Mouse (Mus musculus) thymus, adult 2 months (tissue): Measurements from ENCODE around the gene Lsmem1. TPM values are rescaled to one million over a fixed set of nuclear protein-coding genes. Genes with fewer than 3 reads are reported as not detected.

Experiments
- DNase-seq: peaks from one replicate; pipeline ENCODE4 v3.0.0; 2021
- H3K27ac ChIP-seq: fragments of 200-500 bp; 2 replicates; pipeline ENCODE4 v1.5.1; 2012; ENCODE audit warnings: low read length, control low read depth; ENCODE audit not compliant: control insufficient read depth, insufficient read depth
- H3K27me3 ChIP-seq: fragments of 200-500 bp; 2 replicates; pipeline ENCODE4 v1.6.1; 2012; ENCODE audit warnings: mild to moderate bottlenecking, low read length, moderate library complexity, mixed read lengths; ENCODE audit not compliant: control insufficient read depth, insufficient read depth
- H3K36me3 ChIP-seq: fragments of 200-500 bp; 2 replicates; pipeline ENCODE4 v1.6.1; 2012; ENCODE audit warnings: mild to moderate bottlenecking, low read length, moderate library complexity; ENCODE audit not compliant: control insufficient read depth, insufficient read depth
- H3K4me1 ChIP-seq: fragments of 200-500 bp; replicated peaks from 2 replicates; pipeline ENCODE4 v1.6.1; 2012; ENCODE audit warnings: low read length; ENCODE audit not compliant: control insufficient read depth, insufficient read depth
- H3K4me3 ChIP-seq: fragments of 200-500 bp; 2 replicates; pipeline ENCODE4 v1.5.1; 2012; ENCODE audit warnings: mild to moderate bottlenecking, low read length, control low read depth, moderate library complexity; ENCODE audit not compliant: control insufficient read depth, insufficient read depth
- CTCF ChIP-seq: fragments of 200-500 bp; IDR thresholded peaks from 2 replicates; pipeline ENCODE4 v1.5.1; 2012; ENCODE audit warnings: mild to moderate bottlenecking, control low read depth, low read length, moderate library complexity, borderline replicate concordance; ENCODE audit not compliant: control insufficient read depth, poor library complexity, insufficient read depth; ENCODE audit errors: extremely low read depth
- POLR2A ChIP-seq: fragments of 200-500 bp; IDR thresholded peaks from 2 replicates; pipeline ENCODE4 v1.6.1; 2012; ENCODE audit warnings: mild to moderate bottlenecking, low read length, control low read depth, moderate library complexity; ENCODE audit not compliant: control insufficient read depth, poor library complexity, insufficient read depth; ENCODE audit errors: extremely low read depth
- WGBS: fragments of 180-500 bp; shearing (Covaris S2); methylation state at CpG from one replicate; pipeline ENCODE4 v1.1.7; 2018; 5-methylcytosine and 5-hydroxymethylcytosine counted together
- polyA plus RNA-seq: library from polyadenylated mRNA; depleted of rRNA; stranded (reverse); fragments of >200 nt; gene quantifications from 2 replicates; pipeline ENCODE4 v1.2.3, GENCODE M21; 2012; rRNA removed

The Lsmem1 gene
- polyA plus RNA-seq, 1 experiment = 2.0 TPM

DNA sequence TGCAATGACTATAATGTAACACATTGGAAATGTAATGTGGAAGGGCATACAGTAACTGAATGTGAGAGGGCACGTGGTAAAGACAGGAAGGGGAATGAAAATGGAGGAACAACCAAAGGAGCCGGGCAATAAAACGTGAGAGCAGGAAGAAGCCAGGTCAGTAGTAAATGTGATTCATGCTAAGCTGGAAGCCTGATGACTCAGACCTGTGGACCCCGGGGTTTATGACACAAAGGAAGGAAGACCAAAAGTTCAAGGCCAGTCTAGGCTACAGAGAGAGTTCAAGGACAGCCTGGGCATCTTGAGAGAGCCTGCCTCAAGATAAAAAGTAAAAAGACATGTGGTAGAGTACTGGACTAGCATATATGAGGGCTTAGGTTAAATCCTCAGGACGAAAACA lies 52.8 kb downstream of the Lsmem1 start:
- no peaks in the 10 kb centered on the region for H3K27me3 ChIP-seq
- no peaks in the 10 kb centered on the region for H3K4me1 ChIP-seq
- no peak for TF ChIP-seq POLR2A
- no peak for TF ChIP-seq CTCF
- no peak overlapping the region for H3K27ac ChIP-seq
- no peak for DNase-seq
- 69% methylated on average over 5 of the region's 5 CpGs for WGBS
- H3K4me3 ChIP-seq = no peak overlapping the region
- no peaks in the 10 kb centered on the region for H3K36me3 ChIP-seq

DNA sequence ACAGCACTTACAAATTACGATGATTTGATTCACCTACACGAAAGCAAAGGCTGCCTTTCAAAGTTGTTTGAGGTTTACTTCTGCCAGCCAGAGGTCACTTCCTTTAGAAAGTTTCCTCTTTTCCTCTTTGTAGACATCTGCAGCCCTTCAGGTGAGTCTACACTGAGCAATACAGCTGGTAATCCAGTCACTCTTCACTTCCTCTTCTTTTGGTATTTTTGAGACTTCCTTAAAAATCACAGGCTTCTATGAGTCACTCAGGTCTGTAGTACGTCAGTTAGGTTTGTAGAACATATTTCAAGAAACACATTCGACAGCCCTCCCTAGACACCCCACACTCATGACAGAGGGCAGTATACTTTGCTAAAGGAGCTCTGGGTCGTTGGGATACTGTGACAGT lies 58.6 kb downstream of the Lsmem1 start:
- H3K27ac ChIP-seq = no peak overlapping the region
- no peaks in the 10 kb centered on the region for H3K27me3 ChIP-seq
- peaks cover 2% of the 10 kb centered on the region for H3K4me1 ChIP-seq
- TF ChIP-seq POLR2A (no peak), CTCF (no peak)
- WGBS = 17% methylated on average over 5 of the region's 5 CpGs
- no peak for DNase-seq
- H3K4me3 ChIP-seq = no peak overlapping the region
- H3K36me3 ChIP-seq = no peaks in the 10 kb centered on the region

GRCm38 (mm10) chr12:40139484-40140245 lies 59.6 kb downstream of the Lsmem1 start:
- DNase-seq = no peak
- no peak overlapping the region for H3K4me3 ChIP-seq
- TF ChIP-seq CTCF (no peak), POLR2A (no peak)
- no peak overlapping the region for H3K27ac ChIP-seq
- 96% methylated on average over 8 of the region's 8 CpGs for WGBS
- no peaks in the 10 kb centered on the region for H3K36me3 ChIP-seq
- H3K4me1 ChIP-seq = peaks cover 2% of the 10 kb centered on the region
- H3K27me3 ChIP-seq = no peaks in the 10 kb centered on the region

GRCm38 (mm10) chr12:40134529-40134928 lies 64.8 kb downstream of the Lsmem1 start:
- peaks cover 4% of the 10 kb centered on the region; the same call in 1 of the 2 replicates for H3K27me3 ChIP-seq
- peak overlapping the region; percentile 7; the same call in 1 of the 2 replicates for H3K4me3 ChIP-seq
- H3K4me1 ChIP-seq = peaks cover 10% of the 10 kb centered on the region
- 36% methylated on average over 11 of the region's 11 CpGs for WGBS
- no peak for DNase-seq
- TF ChIP-seq POLR2A (no peak), CTCF (no peak)
- no peak overlapping the region for H3K27ac ChIP-seq
- no peaks in the 10 kb centered on the region for H3K36me3 ChIP-seq

- Histone ChIP-seq H3K27me3 (peaks cover 4% of the 10 kb centered on the region; the same call in 1 of the 2 replicates), H3K27ac (no peak within 1 kb of the TSS), H3K4me1 (peaks cover 10% of the 10 kb centered on the region), H3K36me3 (no peaks in the 10 kb centered on the region), H3K4me3 (peak within 1 kb of the TSS; percentile 43)
- 3% methylated on average over 39 of the region's 39 CpGs for WGBS
- peak; percentile 2 for DNase-seq
- no peak for TF ChIP-seq CTCF
- TF ChIP-seq POLR2A = no peak
These were observed 65.6 kb downstream of the Lsmem1 start, which contains the start of gene Scin for GRCm38 (mm10) chr12:40133573-40134271. Scin (minus strand) TSS chr12:40134228.

GRCm38 (mm10) chr12:40133194-40133572 lies 66.1 kb downstream of the Lsmem1 start:
- H3K27ac ChIP-seq = no peak overlapping the region
- no peak overlapping the region for H3K4me3 ChIP-seq
- TF ChIP-seq POLR2A = no peak
- TF ChIP-seq CTCF = no peak
- H3K27me3 ChIP-seq = peaks cover 4% of the 10 kb centered on the region; the same call in 1 of the 2 replicates
- peaks cover 10% of the 10 kb centered on the region for H3K4me1 ChIP-seq
- 40% methylated on average over 10 of the region's 10 CpGs for WGBS
- H3K36me3 ChIP-seq = no peaks in the 10 kb centered on the region
- no peak for DNase-seq

Other genes starting within 250 kb of the Lsmem1 start
- gene Arl4a, start 161.5 kb downstream of the Lsmem1 start, polyA plus RNA-seq = 5.6 and 6.5 TPM in 2 replicates
- 7.9 and 10.0 TPM in 2 replicates for gene Scin, start 65.3 kb downstream of the Lsmem1 start, polyA plus RNA-seq
- gene Ifrd1, start 49.0 kb upstream of the Lsmem1 start, polyA plus RNA-seq = 23.4 and 27.9 TPM in 2 replicates
- 5.6 and 8.6 TPM in 2 replicates for gene Zfp277, start 246.4 kb upstream of the Lsmem1 start, polyA plus RNA-seq
- 2.0 and 2.3 TPM in 2 replicates for gene Dock4, start 246.5 kb upstream of the Lsmem1 start, polyA plus RNA-seq